Mouse (Mus musculus) testis, adult 2 months (tissue): ENCODE measurements around the gene Chst8.

ENCODE experiments used
- CTCF ChIP-seq: fragments of 200-500 bp; IDR thresholded peaks from 2 replicates; pipeline ENCODE4 v1.5.1; 2012; ENCODE audit warnings: low read depth, mild to moderate bottlenecking, inconsistent platforms, low read length, moderate library complexity; ENCODE audit not compliant: control insufficient read depth, insufficient read depth, insufficient replicate concordance
- POLR2A ChIP-seq: fragments of 200-500 bp; IDR thresholded peaks from 2 replicates; pipeline ENCODE4 v1.6.1; 2012; ENCODE audit warnings: low read depth, mild to moderate bottlenecking, inconsistent platforms, low read length, moderate library complexity; ENCODE audit not compliant: control insufficient read depth

GRCm38 (mm10) chr7:34644591-34644990 is 167.9 kb downstream of the Chst8 start:
- TF ChIP-seq CTCF (no peak), POLR2A (no peak)
